Mouse (Mus musculus): ENCODE results near the gene Arap1.
A peak's percentile ranks its signal among the peaks of the same experiment; 100 is the strongest.

Arap1 gene

GRCm38 (mm10) chr7:101326006-101326405 lies 21.9 kb upstream of the Arap1 start:
- no peak for DNase-seq (ENCODE audit: inconsistent age in 2 of 2, low spot score in 1 of 2)

- no peak for DNase-seq (ENCODE audit: inconsistent age in 2 of 2, low spot score in 1 of 2)
Observed at GRCm38 (mm10) chr7:101327263-101327662, 20.6 kb upstream of the Arap1 start.

GRCm38 (mm10) chr7:101327786-101328185 lies 20.1 kb upstream of the Arap1 start:
- no peak for DNase-seq (ENCODE audit: inconsistent age in 2 of 2, low spot score in 1 of 2)

- DNase-seq (ENCODE audit: inconsistent age in 2 of 2, low spot score in 1 of 2), result peak; percentile 71 to 80
Observed at GRCm38 (mm10) chr7:101328621-101329158, 19.2 kb upstream of the Arap1 start.

- no peak for DNase-seq (ENCODE audit: inconsistent age in 2 of 2, low spot score in 1 of 2)
Observed at GRCm38 (mm10) chr7:101329606-101330005, 18.3 kb upstream of the Arap1 start.

GRCm38 (mm10) chr7:101330074-101330840 lies 17.6 kb upstream of the Arap1 start:
- DNase-seq (ENCODE audit: inconsistent age in 2 of 2, low spot score in 1 of 2), result peak; percentile 81

GRCm38 (mm10) chr7:101330841-101331173 lies 17.1 kb upstream of the Arap1 start:
- no peak for DNase-seq (ENCODE audit: inconsistent age in 2 of 2, low spot score in 1 of 2)

GRCm38 (mm10) chr7:101332045-101332831 lies 15.6 kb upstream of the Arap1 start:
- DNase-seq (ENCODE audit: inconsistent age in 2 of 2, low spot score in 1 of 2), result peak; percentile 70 to 72

GRCm38 (mm10) chr7:101335228-101335627 lies 12.6 kb upstream of the Arap1 start:
- DNase-seq (ENCODE audit: inconsistent age in 2 of 2, low spot score in 1 of 2), result no peak

- DNase-seq (ENCODE audit: inconsistent age in 2 of 2, low spot score in 1 of 2), result no peak
Observed at GRCm38 (mm10) chr7:101336686-101337085, 11.2 kb upstream of the Arap1 start.

GRCm38 (mm10) chr7:101337401-101337800 lies 10.5 kb upstream of the Arap1 start:
- DNase-seq (ENCODE audit: inconsistent age in 2 of 2, low spot score in 1 of 2), result no peak

- DNase-seq (ENCODE audit: inconsistent age in 2 of 2, low spot score in 1 of 2), result no peak
Observed at GRCm38 (mm10) chr7:101341405-101341804, 6.5 kb upstream of the Arap1 start.

GRCm38 (mm10) chr7:101343135-101343534 lies 4.7 kb upstream of the Arap1 start:
- DNase-seq (ENCODE audit: inconsistent age in 2 of 2, low spot score in 1 of 2), result no peak

- no peak for DNase-seq (ENCODE audit: inconsistent age in 2 of 2, low spot score in 1 of 2)
Observed at GRCm38 (mm10) chr7:101344892-101345291, 3.0 kb upstream of the Arap1 start.

GRCm38 (mm10) chr7:101346991-101347390 lies 876 bp upstream of the Arap1 start:
- no peak for DNase-seq (ENCODE audit: inconsistent age in 2 of 2, low spot score in 1 of 2)

GRCm38 (mm10) chr7:101348312-101348711 lies 445 bp downstream of the Arap1 start:
- DNase-seq (ENCODE audit: inconsistent age in 2 of 2, low spot score in 1 of 2), result peak in 1 of 2 experiments; percentile 67

GRCm38 (mm10) chr7:101349861-101350260 lies 2.0 kb downstream of the Arap1 start:
- no peak for DNase-seq (ENCODE audit: inconsistent age in 2 of 2, low spot score in 1 of 2)

GRCm38 (mm10) chr7:101352404-101352803 lies 4.5 kb downstream of the Arap1 start:
- DNase-seq (ENCODE audit: inconsistent age in 2 of 2, low spot score in 1 of 2), result no peak

- DNase-seq (ENCODE audit: inconsistent age in 2 of 2, low spot score in 1 of 2), result peak in 1 of 2 experiments; percentile 66
Observed at GRCm38 (mm10) chr7:101354423-101354822, 6.6 kb downstream of the Arap1 start.

- no peak for DNase-seq (ENCODE audit: inconsistent age in 2 of 2, low spot score in 1 of 2)
Observed at GRCm38 (mm10) chr7:101355551-101356100, 7.8 kb downstream of the Arap1 start.

- DNase-seq (ENCODE audit: inconsistent age in 2 of 2, low spot score in 1 of 2), result no peak
Observed at GRCm38 (mm10) chr7:101356868-101357267, 9.0 kb downstream of the Arap1 start.

- DNase-seq (ENCODE audit: inconsistent age in 2 of 2, low spot score in 1 of 2), result no peak
Observed at GRCm38 (mm10) chr7:101360406-101360805, 12.5 kb downstream of the Arap1 start.

All from adrenal gland, adult (tissue).